Mouse (Mus musculus) midbrain, embryonic 11.5 days (tissue): Measurements from ENCODE around the gene Vhl. TPM values are rescaled to one million over a fixed set of nuclear protein-coding genes. Genes with fewer than 3 reads are reported as not detected.

Experiments used
- ATAC-seq: fragments of 200-750 bp; cut with Nextera tagmentation; 2 replicates; pipeline ENCODE4 v1.8.0; 2017; ENCODE audit warnings: moderate TSS enrichment, moderate library complexity; ENCODE audit not compliant: low FRiP score
- DNase-seq: peaks from one replicate; pipeline ENCODE4 v3.0.0; 2015; ENCODE audit warnings: low spot score; ENCODE audit errors: missing footprints
- H3K27ac ChIP-seq: fragments of 300-500 bp; sonication (generic); 2 replicates; pipeline ENCODE4 v1.5.1; 2014; ENCODE audit warnings: low read depth, low read length
- H3K27me3 ChIP-seq: fragments of 300-500 bp; sonication (generic); 2 replicates; pipeline ENCODE4 v1.6.1; 2014; ENCODE audit warnings: mild to moderate bottlenecking, low read length, moderate library complexity, mixed read lengths; ENCODE audit not compliant: control insufficient read depth, insufficient read depth
- H3K36me3 ChIP-seq: fragments of 300-500 bp; sonication (generic); 2 replicates; pipeline ENCODE4 v1.6.1; 2014; ENCODE audit warnings: mild to moderate bottlenecking, low read length, moderate library complexity, mixed read lengths; ENCODE audit not compliant: control insufficient read depth, insufficient read depth
- H3K4me1 ChIP-seq: fragments of 300-500 bp; sonication (generic); 2 replicates; pipeline ENCODE4 v1.6.1; 2014; ENCODE audit warnings: low read length; ENCODE audit not compliant: control insufficient read depth, insufficient read depth
- H3K4me2 ChIP-seq: fragments of 300-500 bp; sonication (generic); 2 replicates; pipeline ENCODE4 v1.6.1; 2014; ENCODE audit warnings: mild to moderate bottlenecking, moderate library complexity
- H3K4me3 ChIP-seq: fragments of 300-500 bp; sonication (generic); 2 replicates; pipeline ENCODE4 v1.5.1; 2014; ENCODE audit warnings: low read depth, low read length
- H3K9ac ChIP-seq: fragments of 300-500 bp; sonication (generic); 2 replicates; pipeline ENCODE4 v1.6.1; 2014; ENCODE audit warnings: low read length
- H3K9me3 ChIP-seq: fragments of 300-500 bp; sonication (generic); 2 replicates; pipeline ENCODE4 v1.6.1; 2016; ENCODE audit warnings: low read length; ENCODE audit not compliant: control insufficient read depth
- WGBS: fragments of 180-500 bp; shearing (Covaris S2); extraction: QIAGEN DNeasy Blood & Tissue Kit; methylation state at CpG from one replicate; pipeline ENCODE4 v1.1.7; 2014; 5-methylcytosine and 5-hydroxymethylcytosine counted together
- polyA plus RNA-seq: library from polyadenylated mRNA; unstranded; fragments of >200 nt; fragmentation: Nextera tagmentation; extraction: Ambion mirVana; gene quantifications from 2 replicates; pipeline ENCODE4 v1.2.1, GENCODE M21; 2014

Gene Vhl
- polyA plus RNA-seq, 1 experiment from 2014 or later = 60.9 TPM

DNA sequence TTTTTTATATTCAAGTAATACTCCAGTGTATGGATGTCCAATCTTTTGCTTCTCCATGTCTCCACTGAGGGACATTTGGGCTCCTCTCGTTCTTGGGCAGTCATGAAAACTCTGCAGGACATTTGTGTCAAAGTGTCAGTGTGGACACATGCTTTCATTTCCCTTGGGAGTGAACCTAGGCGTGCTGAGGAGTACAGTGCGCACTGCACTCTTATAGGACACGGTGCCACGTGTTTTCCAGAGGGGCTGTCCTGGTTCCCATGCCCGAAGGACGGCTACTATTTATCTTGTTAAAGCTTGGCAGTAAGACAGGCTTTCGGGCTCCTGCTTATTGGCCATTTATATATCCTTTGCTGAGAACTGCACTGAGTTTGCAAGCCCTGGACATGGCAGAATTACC lies 18.8 kb downstream of the Vhl start:
- Histone ChIP-seq H3K27me3 (no peaks in the 10 kb centered on the region), H3K4me2 (no peak overlapping the region), H3K9me3 (no peaks in the 10 kb centered on the region), H3K36me3 (no peaks in the 10 kb centered on the region), H3K4me1 (no peaks in the 10 kb centered on the region), H3K27ac (no peak overlapping the region), H3K4me3 (no peak overlapping the region), H3K9ac (no peak overlapping the region)
- DNase-seq (no peak), ATAC-seq (no peak)
- 86% methylated on average over 8 of the region's 8 CpGs for WGBS

DNA sequence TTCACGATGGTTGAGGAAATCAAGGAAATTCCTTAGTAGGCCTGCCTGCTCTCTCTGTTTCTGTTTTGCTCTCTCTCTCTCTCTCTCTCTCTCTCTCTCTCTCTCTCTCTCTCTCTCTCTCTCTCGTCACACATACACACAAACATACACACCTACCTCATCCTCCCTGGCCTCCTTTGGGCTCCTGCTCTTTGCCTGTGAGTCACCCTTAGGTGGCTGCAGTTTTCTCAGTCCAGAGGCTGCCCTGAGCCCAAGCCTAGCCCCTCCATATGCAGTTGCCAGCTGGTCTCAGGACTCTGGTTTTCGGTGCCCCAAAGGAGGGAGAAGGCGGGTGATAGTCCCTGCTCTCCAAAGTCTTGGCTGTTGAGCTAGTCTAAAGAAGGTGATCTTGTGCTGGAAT lies 19.3 kb downstream of the Vhl start:
- no peaks in the 10 kb centered on the region for H3K4me1 ChIP-seq
- 81% methylated on average over 4 of the region's 4 CpGs for WGBS

DNA sequence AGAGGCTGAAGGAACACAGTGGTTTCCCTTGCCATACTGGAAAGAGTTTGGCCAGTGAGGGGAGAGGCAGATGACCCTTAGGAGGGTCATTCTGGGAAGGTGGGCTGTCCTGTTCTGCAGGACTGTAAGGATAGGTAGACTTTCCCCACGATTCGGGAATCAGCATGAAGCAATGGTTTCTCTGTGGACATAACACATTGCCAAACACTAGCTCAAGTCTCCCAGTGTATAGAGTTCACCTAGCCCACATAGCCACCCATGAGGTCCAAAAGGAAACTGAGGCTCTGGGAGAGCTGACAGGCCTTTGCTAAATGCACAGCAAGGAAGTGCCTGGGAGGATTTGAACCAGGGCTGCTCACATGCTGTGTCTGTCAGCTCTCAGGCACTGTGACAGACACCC lies 20.2 kb downstream of the Vhl start:
- ATAC-seq (no peak), DNase-seq (no peak)
- H3K27ac ChIP-seq = no peak overlapping the region
- H3K27me3 ChIP-seq = no peaks in the 10 kb centered on the region
- H3K9me3 ChIP-seq = no peaks in the 10 kb centered on the region
- no peak overlapping the region for H3K9ac ChIP-seq
- no peak overlapping the region for H3K4me2 ChIP-seq
- no peaks in the 10 kb centered on the region for H3K4me1 ChIP-seq
- H3K4me3 ChIP-seq = no peak overlapping the region
- 86% methylated on average over 2 of the region's 2 CpGs for WGBS
- no peaks in the 10 kb centered on the region for H3K36me3 ChIP-seq

More for the DNA sequence above, 19.3 kb downstream of the Vhl start:
- no peaks in the 10 kb centered on the region for H3K9me3 ChIP-seq
- ATAC-seq = no peak
- DNase-seq = no peak
- no peak overlapping the region for H3K4me3 ChIP-seq
- no peak overlapping the region for H3K27ac ChIP-seq
- H3K9ac ChIP-seq = no peak overlapping the region
- no peaks in the 10 kb centered on the region for H3K27me3 ChIP-seq
- H3K36me3 ChIP-seq = no peaks in the 10 kb centered on the region
- H3K4me2 ChIP-seq = no peak overlapping the region

DNA sequence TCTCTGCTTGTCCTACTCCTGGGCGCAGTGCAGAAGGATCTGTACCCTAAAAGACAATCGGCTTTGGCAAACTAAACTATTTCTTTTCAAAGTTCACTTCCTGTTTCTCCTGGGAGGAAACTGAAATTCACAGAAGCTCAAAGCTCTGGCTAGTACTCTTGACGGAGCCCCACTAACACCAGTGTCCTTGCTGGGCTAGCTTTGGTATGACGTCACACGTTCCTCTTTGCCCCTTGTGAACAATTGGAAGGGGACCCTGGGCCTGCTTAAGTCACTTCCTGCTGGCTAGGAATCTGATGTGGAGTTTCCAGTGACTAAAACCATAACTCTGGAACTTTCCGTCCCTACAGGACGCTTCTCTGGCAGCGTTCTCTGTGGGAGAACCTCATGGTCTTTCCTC lies 21.0 kb downstream of the Vhl start:
- no peaks in the 10 kb centered on the region for H3K36me3 ChIP-seq
- no peaks in the 10 kb centered on the region for H3K9me3 ChIP-seq
- WGBS = 87% methylated on average over 8 of the region's 8 CpGs
- no peaks in the 10 kb centered on the region for H3K27me3 ChIP-seq
- no peak overlapping the region for H3K4me3 ChIP-seq
- ATAC-seq (no peak), DNase-seq (no peak)
- no peak overlapping the region for H3K9ac ChIP-seq
- H3K4me1 ChIP-seq = no peaks in the 10 kb centered on the region
- H3K27ac ChIP-seq = no peak overlapping the region
- H3K4me2 ChIP-seq = no peak overlapping the region

DNA sequence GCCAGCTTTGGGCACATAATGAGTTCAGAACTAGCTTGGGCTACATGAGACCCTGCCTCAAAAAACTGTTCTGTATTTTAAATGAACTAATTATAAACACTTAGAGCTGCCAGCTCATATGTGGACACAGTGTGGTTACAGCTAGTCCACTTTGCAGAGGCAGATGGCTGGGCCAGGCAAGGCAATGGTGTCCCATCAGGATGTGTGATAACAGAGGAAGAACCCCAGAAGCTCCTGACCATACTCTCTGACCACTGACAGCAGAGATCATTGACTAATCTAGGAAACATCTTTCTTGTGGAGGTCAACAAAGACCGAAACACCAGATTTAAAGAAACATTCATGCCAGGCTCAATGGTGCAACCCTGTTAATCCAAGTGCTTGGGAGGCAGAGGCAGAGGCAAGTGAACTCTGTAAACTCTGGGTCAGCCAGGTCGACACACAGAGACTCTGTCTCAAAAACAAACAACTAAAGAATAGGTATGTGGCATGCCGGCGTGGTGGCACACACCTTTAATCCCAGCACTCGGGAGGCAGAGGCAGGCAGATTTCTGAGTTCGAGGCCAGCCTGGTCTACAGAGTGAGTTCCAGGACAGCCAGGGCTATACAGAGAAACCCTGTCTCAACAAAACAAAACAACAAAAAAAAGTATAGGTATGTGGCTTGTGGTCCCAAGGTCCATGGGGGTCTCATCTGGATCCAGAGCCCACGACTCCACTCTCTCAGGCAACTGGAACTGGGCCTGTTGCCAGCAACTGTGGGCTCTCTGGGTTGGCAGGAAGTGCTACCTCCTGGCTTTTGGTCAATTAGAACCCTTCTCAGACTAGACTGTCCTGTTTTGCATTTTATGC lies 25.8 kb downstream of the Vhl start:
- no peak for DNase-seq
- no peak overlapping the region for H3K9ac ChIP-seq
- H3K4me1 ChIP-seq = no peaks in the 10 kb centered on the region
- H3K27me3 ChIP-seq = no peaks in the 10 kb centered on the region
- no peak overlapping the region for H3K4me3 ChIP-seq
- H3K27ac ChIP-seq = no peak overlapping the region
- WGBS = 83% methylated on average over 7 of the region's 7 CpGs
- no peaks in the 10 kb centered on the region for H3K36me3 ChIP-seq
- ATAC-seq = no peak
- no peaks in the 10 kb centered on the region for H3K9me3 ChIP-seq
- no peak overlapping the region for H3K4me2 ChIP-seq

DNA sequence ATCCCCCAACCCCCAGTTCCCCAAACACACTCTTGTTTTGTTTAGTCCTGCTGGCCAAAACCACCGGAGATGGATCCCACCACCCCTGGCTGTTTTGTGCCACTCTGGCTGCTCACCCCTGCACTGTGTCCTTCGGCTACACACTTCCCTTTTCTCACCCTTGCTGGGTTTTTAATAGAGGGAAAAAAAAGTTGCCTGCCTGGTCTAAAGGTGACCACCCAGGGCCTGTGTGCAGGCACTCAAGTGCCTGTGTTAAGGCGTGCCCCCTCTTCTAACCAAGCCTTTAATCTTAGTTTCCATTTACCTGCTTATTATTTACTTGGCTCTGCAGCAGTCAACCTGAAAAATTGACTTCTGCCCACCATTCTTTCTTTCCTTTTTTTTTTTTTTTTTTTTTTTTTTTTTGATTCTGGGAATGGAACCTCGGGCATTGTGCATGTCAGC lies 26.5 kb downstream of the Vhl start:
- no peak overlapping the region for H3K4me3 ChIP-seq
- 79% methylated on average over 4 of the region's 4 CpGs for WGBS
- ATAC-seq = no peak
- H3K27ac ChIP-seq = no peak overlapping the region
- H3K36me3 ChIP-seq = no peaks in the 10 kb centered on the region
- H3K9me3 ChIP-seq = no peaks in the 10 kb centered on the region
- no peaks in the 10 kb centered on the region for H3K27me3 ChIP-seq
- no peak overlapping the region for H3K9ac ChIP-seq
- no peaks in the 10 kb centered on the region for H3K4me1 ChIP-seq
- no peak for DNase-seq
- H3K4me2 ChIP-seq = no peak overlapping the region

DNA sequence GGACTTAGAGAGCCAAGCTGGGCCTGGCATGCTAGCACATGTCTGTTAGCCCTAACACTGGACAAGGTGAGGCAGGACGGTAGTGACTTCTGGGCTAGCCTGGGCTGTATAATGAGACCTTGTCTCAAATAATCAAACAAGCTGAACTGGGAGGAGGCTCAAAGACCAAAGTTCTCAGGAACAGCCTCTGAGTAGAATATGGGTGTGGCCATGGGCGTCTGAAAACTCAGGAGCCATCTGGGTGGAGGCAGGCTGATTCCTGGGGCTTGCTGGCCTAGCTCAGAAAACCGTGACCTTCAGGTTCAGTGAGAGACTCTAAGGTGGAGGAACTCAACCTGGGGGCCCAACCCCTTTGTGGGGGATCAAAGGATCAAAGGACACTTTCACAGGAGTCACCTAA lies 27.9 kb downstream of the Vhl start:
- WGBS = 69% methylated on average over 3 of the region's 3 CpGs

DNA sequence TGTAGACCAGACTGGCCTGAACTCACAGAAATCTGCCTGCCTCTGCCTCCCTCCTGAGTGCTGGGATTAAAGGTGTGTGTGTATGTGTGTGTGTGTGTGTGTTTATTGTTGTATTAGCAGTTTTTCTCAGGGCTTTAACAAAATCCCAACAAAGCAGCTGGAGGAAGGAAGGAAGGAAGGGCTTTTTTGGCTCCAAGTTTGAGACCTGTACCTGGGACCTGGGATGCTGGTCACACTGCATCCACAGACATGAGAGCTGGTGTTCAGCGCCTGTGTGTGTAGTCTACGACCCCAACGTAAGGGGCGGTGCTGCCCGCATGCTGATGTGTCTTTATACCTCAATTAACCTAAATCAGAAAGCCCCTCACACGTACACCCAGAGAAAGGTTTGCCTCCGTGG lies 29.8 kb downstream of the Vhl start:
- WGBS = 96% methylated on average over 7 of the region's 7 CpGs
- DNase-seq (no peak), ATAC-seq (no peak)
- no peaks in the 10 kb centered on the region for H3K27me3 ChIP-seq
- no peaks in the 10 kb centered on the region for H3K9me3 ChIP-seq
- no peaks in the 10 kb centered on the region for H3K36me3 ChIP-seq
- H3K9ac ChIP-seq = no peak overlapping the region
- no peak overlapping the region for H3K4me2 ChIP-seq
- H3K27ac ChIP-seq = no peak overlapping the region
- no peaks in the 10 kb centered on the region for H3K4me1 ChIP-seq
- H3K4me3 ChIP-seq = no peak overlapping the region

More for the DNA sequence above, 27.9 kb downstream of the Vhl start:
- no peaks in the 10 kb centered on the region for H3K4me1 ChIP-seq
- no peaks in the 10 kb centered on the region for H3K36me3 ChIP-seq
- no peaks in the 10 kb centered on the region for H3K27me3 ChIP-seq
- no peak overlapping the region for H3K27ac ChIP-seq
- H3K4me2 ChIP-seq = no peak overlapping the region
- no peak overlapping the region for H3K4me3 ChIP-seq
- H3K9me3 ChIP-seq = no peaks in the 10 kb centered on the region
- H3K9ac ChIP-seq = no peak overlapping the region
- DNase-seq (no peak), ATAC-seq (no peak)

DNA sequence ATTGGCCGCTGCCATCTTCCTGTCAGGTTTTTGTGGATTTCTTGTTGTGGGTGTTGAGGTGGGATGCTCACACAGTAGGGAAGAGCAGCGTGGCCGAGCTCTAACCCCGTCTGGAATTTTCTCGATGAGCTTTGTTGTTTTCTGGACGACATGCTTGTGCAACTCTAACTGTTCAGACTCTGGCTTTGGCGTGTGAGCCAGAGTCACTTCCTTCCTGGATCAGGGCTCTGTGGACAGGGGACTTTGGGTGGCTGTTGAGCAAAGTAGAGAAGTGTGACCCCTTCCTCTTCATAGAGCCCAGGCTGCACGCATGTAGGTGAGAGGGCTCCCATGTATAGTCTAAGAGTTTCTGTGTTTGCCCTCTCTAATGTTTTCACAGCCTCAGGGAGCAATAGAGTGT lies 30.3 kb downstream of the Vhl start:
- WGBS = 84% methylated on average over 8 of the region's 8 CpGs
- H3K4me2 ChIP-seq = no peak overlapping the region
- H3K4me1 ChIP-seq = no peaks in the 10 kb centered on the region
- H3K27me3 ChIP-seq = no peaks in the 10 kb centered on the region
- H3K9me3 ChIP-seq = no peaks in the 10 kb centered on the region
- H3K9ac ChIP-seq = no peak overlapping the region
- no peak overlapping the region for H3K4me3 ChIP-seq
- no peak for DNase-seq
- ATAC-seq = no peak
- no peaks in the 10 kb centered on the region for H3K36me3 ChIP-seq
- no peak overlapping the region for H3K27ac ChIP-seq
